Mouse (Mus musculus) liver, embryonic 14.5 days (tissue): ENCODE measurements around the gene Sepsecs.

Source experiments
- CTCF ChIP-seq: IDR thresholded peaks from 2 replicates; pipeline ENCODE4 v1.5.1; 2016; ENCODE audit warnings: antibody characterized with exemption, low read depth, control low read depth
- EP300 ChIP-seq: IDR thresholded peaks from 2 replicates; pipeline ENCODE4 v1.6.1; 2016; ENCODE audit warnings: antibody characterized with exemption, low read depth

GRCm38 (mm10) chr5:52636923-52637322 is 32.6 kb downstream of the Sepsecs start:
- TF ChIP-seq CTCF = no peak
- TF ChIP-seq EP300 = no peak
